Mouse (Mus musculus) forebrain, embryonic 14.5 days (tissue): ENCODE data around the gene Zfp69. TPM values are rescaled to one million over a fixed set of nuclear protein-coding genes. Genes with fewer than 3 reads are reported as not detected.

Source experiments
- ATAC-seq: fragments of 200-750 bp; cut with Nextera tagmentation; 2 replicates; pipeline ENCODE4 v1.8.0; 2017; ENCODE audit warnings: mild to moderate bottlenecking, moderate library complexity
- DNase-seq: peaks from one replicate; pipeline ENCODE4 v3.0.0-alpha.2; 2015; ENCODE audit warnings: low spot score
- H3K27ac ChIP-seq: fragments of 300-500 bp; sonication (generic); 2 replicates; pipeline ENCODE4 v1.5.1; 2014; ENCODE audit warnings: low read depth, mild to moderate bottlenecking, control low read depth, low read length, moderate library complexity
- H3K27me3 ChIP-seq: fragments of 300-500 bp; sonication (generic); replicated peaks from 2 replicates; pipeline ENCODE4 v1.6.1; 2014; ENCODE audit warnings: low read length, control low read depth, mixed read lengths; ENCODE audit not compliant: control insufficient read depth, insufficient read depth
- H3K36me3 ChIP-seq: fragments of 300-500 bp; sonication (generic); 2 replicates; pipeline ENCODE4 v1.6.1; 2014; ENCODE audit warnings: low read length, control low read depth; ENCODE audit not compliant: control insufficient read depth, insufficient read depth
- H3K4me1 ChIP-seq: fragments of 300-500 bp; sonication (generic); 2 replicates; pipeline ENCODE4 v1.6.1; 2014; ENCODE audit warnings: antibody characterized with exemption, low read length, control low read depth; ENCODE audit not compliant: control insufficient read depth, insufficient read depth
- H3K4me2 ChIP-seq: fragments of 300-500 bp; sonication (generic); 2 replicates; pipeline ENCODE4 v1.6.1; 2014; ENCODE audit warnings: mild to moderate bottlenecking, control low read depth, low read length
- H3K4me3 ChIP-seq: fragments of 300-500 bp; sonication (generic); 2 replicates; pipeline ENCODE4 v1.5.1; 2014; ENCODE audit warnings: low read depth, low read length, control low read depth
- H3K9ac ChIP-seq: fragments of 300-500 bp; sonication (generic); 2 replicates; pipeline ENCODE4 v1.6.1; 2014; ENCODE audit warnings: mild to moderate bottlenecking, low read length, control low read depth, moderate library complexity
- H3K9me3 ChIP-seq: fragments of 300-500 bp; sonication (generic); replicated peaks from 2 replicates; pipeline ENCODE4 v1.6.1; 2016; ENCODE audit warnings: low read length, control low read depth, mixed read lengths; ENCODE audit not compliant: control insufficient read depth
- WGBS: fragments of 180-500 bp; shearing (Covaris S2); extraction: QIAGEN DNeasy Blood & Tissue Kit; methylation state at CpG from one replicate; pipeline ENCODE4 v1.1.7; 2014; 5-methylcytosine and 5-hydroxymethylcytosine counted together
- polyA plus RNA-seq: library from polyadenylated mRNA; unstranded; fragments of >200 nt; fragmentation: Nextera tagmentation; extraction: Ambion mirVana; gene quantifications from 2 replicates; pipeline ENCODE4 v1.2.1, GENCODE M21; 2014

Zfp69 gene
- polyA plus RNA-seq, result 5.1 and 5.3 TPM in 2 replicates

DNA sequence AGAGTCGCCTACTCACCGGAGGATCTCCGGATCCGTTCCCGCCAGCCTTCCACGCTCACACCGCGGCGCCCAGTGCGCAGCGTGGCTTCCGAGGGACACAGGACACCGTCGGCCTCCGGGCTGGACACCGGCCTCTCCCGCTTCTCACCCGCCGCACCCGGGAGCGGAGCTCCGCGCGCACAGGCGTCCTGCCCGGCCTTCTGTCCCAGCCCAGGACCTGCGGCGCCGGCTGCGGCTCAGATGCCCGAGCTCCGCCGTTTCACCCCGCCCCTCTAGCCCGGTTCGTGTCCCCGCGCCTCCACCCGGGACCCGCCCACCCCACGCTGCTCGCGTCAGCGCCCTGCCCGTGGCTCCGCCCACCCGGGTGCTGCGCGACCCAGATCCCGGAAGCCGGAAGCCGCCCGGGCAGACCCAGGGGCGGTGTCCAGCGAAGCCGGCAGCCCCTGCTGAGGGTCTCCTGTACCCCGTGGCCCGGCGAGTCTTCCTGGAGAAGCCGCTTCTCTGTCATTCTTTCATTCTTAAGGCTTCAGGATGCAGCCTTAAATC lies at the start of gene Zfp69:
Gene Zfp69 (minus strand): TSS at position 272 of the 546 bp plus-strand sequence.
- peak within 1 kb of the TSS; percentile 61 for H3K4me2 ChIP-seq
- H3K9ac ChIP-seq, result peak within 1 kb of the TSS; percentile 83
- H3K9me3 ChIP-seq, result no peaks in the 10 kb centered on the region
- peak; percentile 99 for ATAC-seq
- H3K4me1 ChIP-seq, result peaks cover 7% of the 10 kb centered on the region; the same call in 1 of the 2 replicates
- H3K27ac ChIP-seq, result peak within 1 kb of the TSS; percentile 52; the same call in 1 of the 2 replicates
- 0 out of 2 replicates have a peak, but pooled peaks cover 2% of the 10 kb centered on the region for H3K36me3 ChIP-seq
- WGBS, result under 1% methylated on average over 49 of the region's 60 CpGs
- peak; percentile 92 for DNase-seq
- H3K27me3 ChIP-seq, result no peaks in the 10 kb centered on the region
- H3K4me3 ChIP-seq, result peak within 1 kb of the TSS; percentile 70

DNA sequence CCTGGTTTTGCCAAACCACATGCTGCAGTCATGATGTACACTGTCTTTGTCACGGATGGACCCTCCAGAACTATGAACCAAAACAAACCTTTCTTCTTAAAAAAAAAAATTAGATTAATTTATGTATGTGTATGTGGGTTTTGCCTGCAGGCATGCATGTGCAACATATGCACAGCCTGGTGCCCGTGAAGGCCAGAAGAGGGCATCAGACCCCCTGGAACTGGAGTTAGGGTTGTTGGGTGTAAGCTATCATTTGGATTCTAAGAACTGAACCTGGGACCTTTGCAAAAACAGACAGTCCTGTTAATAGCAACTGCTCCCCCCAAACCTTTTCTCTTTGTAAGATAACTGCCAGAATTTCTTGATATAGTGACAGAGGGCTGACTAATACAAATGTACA lies 49.5 kb upstream of the Zfp69 start:
- H3K4me1 ChIP-seq, result peaks cover 24% of the 10 kb centered on the region
- H3K36me3 ChIP-seq, result no peaks in the 10 kb centered on the region
- WGBS, result 91% methylated on average over 2 of the region's 2 CpGs
- no peak overlapping the region for H3K27ac ChIP-seq
- no peak overlapping the region for H3K9ac ChIP-seq
- H3K4me3 ChIP-seq, result no peak overlapping the region
- H3K9me3 ChIP-seq, result no peaks in the 10 kb centered on the region
- DNase-seq, result no peak
- no peak for ATAC-seq
- H3K4me2 ChIP-seq, result no peak overlapping the region
- no peaks in the 10 kb centered on the region for H3K27me3 ChIP-seq

DNA sequence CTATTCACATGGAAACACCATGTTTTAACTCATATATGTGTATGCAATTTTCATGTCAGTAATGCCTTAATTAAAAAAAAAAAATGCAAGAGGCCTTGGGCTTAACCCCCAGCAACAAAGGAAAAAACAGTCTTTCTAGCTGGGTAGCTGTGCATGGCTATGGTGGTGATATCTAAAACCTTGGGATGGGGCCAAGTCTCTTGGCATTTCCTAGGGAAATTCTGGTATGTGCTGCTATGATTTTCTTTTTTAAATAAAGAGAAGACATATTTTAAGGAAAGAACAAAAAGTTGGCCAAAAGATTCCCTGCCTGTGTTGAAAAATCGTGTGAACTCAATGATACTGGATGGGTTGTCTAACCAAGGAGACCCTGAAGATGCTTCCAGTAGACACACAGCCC lies 44.4 kb upstream of the Zfp69 start:
- Histone ChIP-seq H3K27ac (no peak overlapping the region), H3K9me3 (no peaks in the 10 kb centered on the region), H3K4me3 (no peak overlapping the region), H3K4me1 (no peaks in the 10 kb centered on the region), H3K4me2 (no peak overlapping the region), H3K36me3 (no peaks in the 10 kb centered on the region), H3K27me3 (no peaks in the 10 kb centered on the region), H3K9ac (no peak overlapping the region)
- 81% methylated on average over 1 of the region's 1 CpGs for WGBS
- DNase-seq, result no peak
- no peak for ATAC-seq

DNA sequence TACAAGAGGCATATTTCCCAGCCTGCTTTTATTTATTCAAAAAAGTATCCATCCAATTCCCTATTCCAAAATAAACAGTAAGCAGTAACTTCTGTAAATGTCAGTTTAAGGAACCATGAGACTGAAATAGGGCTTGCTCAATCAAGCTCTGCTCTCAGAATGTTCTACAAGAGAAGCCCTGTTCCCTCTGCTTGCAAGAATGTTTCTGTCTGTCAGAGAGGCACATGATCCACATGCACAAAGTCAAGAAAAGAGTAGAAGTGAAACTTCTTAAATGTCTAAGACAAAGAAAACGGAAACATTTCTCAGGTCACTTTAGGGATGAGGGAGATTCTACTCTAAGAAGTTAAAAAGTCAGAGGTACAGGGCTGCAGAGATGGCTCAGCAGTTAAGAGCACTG lies 41.5 kb upstream of the Zfp69 start:
- no peak for DNase-seq
- Histone ChIP-seq H3K27me3 (no peaks in the 10 kb centered on the region), H3K36me3 (no peaks in the 10 kb centered on the region), H3K4me1 (no peaks in the 10 kb centered on the region), H3K4me3 (no peak overlapping the region), H3K9me3 (no peaks in the 10 kb centered on the region), H3K9ac (no peak overlapping the region), H3K27ac (no peak overlapping the region), H3K4me2 (no peak overlapping the region)
- ATAC-seq, result no peak
- 90% methylated on average over 1 of the region's 1 CpGs for whole genome bisulfite sequencing

DNA sequence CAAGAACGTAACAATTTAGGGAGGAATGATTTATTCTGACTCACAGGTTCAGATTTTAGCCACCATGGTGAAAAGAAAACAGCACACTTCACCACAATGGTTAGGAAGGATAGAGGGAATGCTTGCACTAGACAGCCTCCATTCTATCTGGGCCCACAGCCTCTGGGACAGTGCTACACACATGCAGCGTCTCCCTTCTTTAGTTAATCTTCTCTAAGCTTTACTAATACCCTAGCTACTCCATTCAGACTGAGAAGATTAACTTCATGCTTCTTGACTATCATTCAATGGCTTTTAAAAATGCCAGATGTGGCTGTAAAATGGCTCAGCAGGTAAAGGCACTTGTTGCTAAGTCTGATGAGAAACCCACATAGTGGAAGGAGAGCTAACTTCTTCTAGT lies 40.8 kb upstream of the Zfp69 start:
- H3K4me3 ChIP-seq, result no peak overlapping the region
- no peaks in the 10 kb centered on the region for H3K9me3 ChIP-seq
- WGBS, result 36% methylated on average over 2 of the region's 2 CpGs
- H3K27ac ChIP-seq, result no peak overlapping the region
- H3K36me3 ChIP-seq, result no peaks in the 10 kb centered on the region
- DNase-seq, result no peak
- no peak overlapping the region for H3K9ac ChIP-seq
- no peak for ATAC-seq
- no peaks in the 10 kb centered on the region for H3K27me3 ChIP-seq
- H3K4me1 ChIP-seq, result no peaks in the 10 kb centered on the region
- H3K4me2 ChIP-seq, result no peak overlapping the region

DNA sequence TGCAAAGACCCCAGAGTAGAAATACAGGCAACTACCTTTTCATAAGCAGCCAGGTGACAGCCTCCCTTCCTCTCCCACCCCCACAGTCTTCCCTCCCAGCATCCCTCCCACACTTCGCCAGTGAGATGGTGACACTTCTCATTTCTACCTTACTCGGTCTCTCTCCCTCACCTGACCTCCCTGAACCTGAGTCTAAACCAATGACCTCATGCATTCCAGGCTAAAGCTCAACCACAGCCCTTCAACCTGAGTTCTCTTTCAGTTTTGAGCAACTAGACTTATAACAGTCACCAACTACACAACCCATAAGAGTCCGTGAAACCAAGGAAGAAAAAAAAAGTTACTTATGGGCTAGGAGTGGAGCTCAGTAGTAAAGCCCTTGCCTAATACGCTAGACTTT lies 35.8 kb upstream of the Zfp69 start:
- Histone ChIP-seq H3K27me3 (no peaks in the 10 kb centered on the region), H3K4me3 (no peak overlapping the region), H3K36me3 (peaks cover 13% of the 10 kb centered on the region; the same call in 1 of the 2 replicates), H3K27ac (no peak overlapping the region), H3K9me3 (no peaks in the 10 kb centered on the region), H3K9ac (no peak overlapping the region), H3K4me2 (no peak overlapping the region), H3K4me1 (no peaks in the 10 kb centered on the region)
- ATAC-seq, result no peak
- WGBS, result 83% methylated on average over 4 of the region's 4 CpGs
- no peak for DNase-seq

DNA sequence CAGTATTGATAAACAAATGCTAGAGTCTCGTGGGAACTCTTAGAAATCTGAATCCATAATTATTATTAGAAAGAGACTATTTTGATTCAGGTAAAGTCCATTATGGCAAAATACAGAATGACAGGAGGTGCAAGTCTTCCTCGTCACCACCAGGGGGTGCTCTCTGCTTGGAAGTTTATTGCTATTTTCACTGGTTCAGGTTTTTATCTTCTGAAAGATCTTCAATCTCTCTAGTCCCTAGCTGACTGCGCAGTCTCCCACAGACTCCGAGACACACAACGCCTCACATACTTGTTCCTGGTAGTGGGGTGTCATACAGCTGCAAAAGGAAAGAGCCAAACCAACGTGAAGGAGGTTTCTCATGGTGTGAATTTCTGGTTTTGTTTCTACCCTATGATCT lies 34.9 kb upstream of the Zfp69 start:
- Histone ChIP-seq H3K4me1 (no peaks in the 10 kb centered on the region), H3K27ac (no peak overlapping the region), H3K27me3 (no peaks in the 10 kb centered on the region), H3K9ac (no peak overlapping the region), H3K9me3 (no peaks in the 10 kb centered on the region), H3K4me2 (no peak overlapping the region), H3K36me3 (peaks cover 15% of the 10 kb centered on the region; the same call in 1 of the 2 replicates), H3K4me3 (no peak overlapping the region)
- DNase-seq (peak; percentile 78), ATAC-seq (peak; percentile 67)
- 31% methylated on average over 6 of the region's 6 CpGs for WGBS

DNA sequence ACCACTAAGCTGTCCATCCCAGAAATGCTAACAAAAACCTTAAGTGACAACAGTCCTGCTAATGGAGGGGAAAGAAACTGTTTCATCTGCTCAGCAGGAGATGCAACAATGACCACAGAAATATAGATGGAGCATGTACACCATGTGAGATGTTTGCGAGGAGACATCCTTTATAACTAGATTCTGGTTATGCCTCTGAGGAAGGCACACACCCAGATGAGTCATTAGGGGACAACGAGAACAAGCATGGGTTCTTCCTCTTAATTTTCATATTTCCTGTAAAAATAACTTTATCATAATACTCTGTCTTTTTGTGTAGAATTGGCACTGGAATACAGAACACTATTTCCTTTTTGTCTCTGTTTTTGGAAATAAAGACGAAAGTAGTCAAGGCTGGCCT lies 26.7 kb upstream of the Zfp69 start:
- Histone ChIP-seq H3K4me1 (no peaks in the 10 kb centered on the region), H3K27ac (no peak overlapping the region), H3K27me3 (no peaks in the 10 kb centered on the region), H3K9me3 (no peaks in the 10 kb centered on the region), H3K4me2 (no peak overlapping the region), H3K4me3 (no peak overlapping the region), H3K9ac (no peak overlapping the region), H3K36me3 (peaks cover 35% of the 10 kb centered on the region)
- WGBS, result 96% methylated on average over 3 of the region's 3 CpGs
- DNase-seq (no peak), ATAC-seq (no peak)

DNA sequence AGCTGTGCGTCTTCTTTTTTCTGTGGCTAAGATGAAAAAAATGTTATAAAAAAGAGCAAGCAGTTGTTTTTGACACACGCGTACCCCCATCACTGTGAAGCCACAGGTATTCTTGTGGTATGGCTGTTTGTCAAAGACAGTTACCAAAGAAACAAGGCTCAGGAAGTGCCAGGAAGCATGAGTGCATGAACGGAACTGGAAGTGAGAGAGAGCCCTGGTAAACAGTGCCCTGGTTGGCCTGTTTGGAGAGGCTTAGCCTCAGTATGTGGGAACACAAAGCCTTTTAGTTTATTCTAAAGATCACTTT lies 23.9 kb upstream of the Zfp69 start:
- DNase-seq (no peak), ATAC-seq (no peak)
- Histone ChIP-seq H3K4me3 (no peak overlapping the region), H3K9me3 (no peaks in the 10 kb centered on the region), H3K9ac (no peak overlapping the region), H3K4me2 (no peak overlapping the region), H3K36me3 (peaks cover 46% of the 10 kb centered on the region), H3K27me3 (no peaks in the 10 kb centered on the region), H3K4me1 (no peaks in the 10 kb centered on the region), H3K27ac (no peak overlapping the region)
- 94% methylated on average over 4 of the region's 4 CpGs for WGBS
